Mouse (Mus musculus) bone marrow macrophage, adult 2 months (primary cell): ENCODE measurements at regions not wholly inside any gene's neighbourhood (a gene's known extent, or its start where the extent isn't known, plus 50 kb on each side); places are given as distances from the start of the nearest gene placed in this dataset.

Source experiments
- CTCF ChIP-seq: IDR thresholded peaks from 2 replicates; pipeline ENCODE4 v1.5.1; 2012; ENCODE audit warnings: low read depth, mild to moderate bottlenecking, low read length, moderate library complexity
- POLR2A ChIP-seq: IDR thresholded peaks from 2 replicates; pipeline ENCODE4 v1.6.1; 2012; ENCODE audit warnings: mild to moderate bottlenecking, low read depth, low read length, borderline replicate concordance

DNA sequence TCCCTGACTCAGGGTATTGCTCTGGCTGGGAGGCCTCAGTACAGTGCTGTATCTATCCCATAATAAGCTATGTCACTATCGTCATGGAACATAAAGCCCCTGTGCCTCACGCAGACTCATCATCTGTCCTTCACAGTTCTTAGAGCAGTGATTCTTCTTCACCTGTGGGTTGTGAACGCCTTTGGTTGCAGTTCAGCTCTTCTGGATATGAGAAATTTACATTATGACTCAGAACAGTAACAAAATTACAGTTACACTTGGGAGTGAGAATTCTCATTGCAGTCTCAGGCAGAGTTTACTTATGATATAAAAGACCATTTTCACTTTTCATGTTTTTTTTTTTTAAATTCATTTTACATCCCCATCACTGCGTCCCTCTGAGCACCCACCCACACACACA, 941.4 kb downstream of the Slc4a3 start:
- TF ChIP-seq CTCF (no peak), POLR2A (no peak)
